Mouse (Mus musculus): ENCODE measurements around the gene Asphd1. TPM values are rescaled to one million over a fixed set of nuclear protein-coding genes. Genes with fewer than 3 reads are reported as not detected.
A peak's percentile ranks its signal among the peaks of the same experiment; 100 is the strongest.

The Asphd1 gene
- polyA plus RNA-seq, 1 experiment from 2014 or later: 2.7 TPM

- peak overlapping the region; percentile 97 for H3K4me3 ChIP-seq
- ATAC-seq (ENCODE audit: low FRiP score, low read depth): peak; percentile 57
These were observed 26.1 kb upstream of the Asphd1 start for GRCm38 (mm10) chr7:126975493-126975892.

GRCm38 (mm10) chr7:126967361-126967760 is 18.0 kb upstream of the Asphd1 start:
- Histone ChIP-seq H3K4me1 (no peaks in the 10 kb centered on the region), H3K9me3 (no peaks in the 10 kb centered on the region), H3K27ac (replicated peaks) (no peak overlapping the region), H3K9ac (replicated peaks) (no peak overlapping the region), H3K4me2 (replicated peaks) (no peak overlapping the region), H3K27me3 (peaks cover 20% of the 10 kb centered on the region), H3K36me3 (peaks cover 21% of the 10 kb centered on the region; the same call in 1 of the 2 replicates), H3K4me3 (no peak overlapping the region)
- ATAC-seq (ENCODE audit: low FRiP score, low read depth): no peak
- WGBS: 70% methylated on average over 6 of the region's 6 CpGs

More at GRCm38 (mm10) chr7:126975493-126975892, 26.1 kb upstream of the Asphd1 start:
- no peaks in the 10 kb centered on the region for H3K9me3 ChIP-seq
- H3K27ac ChIP-seq (replicated peaks): 0 out of 2 replicates have a peak overlapping the region, but pooled peaks have one; percentile 96
- WGBS: 18% methylated on average over 8 of the region's 8 CpGs
- no peak overlapping the region for H3K9ac ChIP-seq (replicated peaks)
- peak overlapping the region; percentile 88 for H3K4me2 ChIP-seq (replicated peaks)
- peaks cover 36% of the 10 kb centered on the region for H3K36me3 ChIP-seq
- peaks cover 7% of the 10 kb centered on the region for H3K4me1 ChIP-seq
- H3K27me3 ChIP-seq: no peaks in the 10 kb centered on the region; the same call in 1 of the 2 replicates

DNA sequence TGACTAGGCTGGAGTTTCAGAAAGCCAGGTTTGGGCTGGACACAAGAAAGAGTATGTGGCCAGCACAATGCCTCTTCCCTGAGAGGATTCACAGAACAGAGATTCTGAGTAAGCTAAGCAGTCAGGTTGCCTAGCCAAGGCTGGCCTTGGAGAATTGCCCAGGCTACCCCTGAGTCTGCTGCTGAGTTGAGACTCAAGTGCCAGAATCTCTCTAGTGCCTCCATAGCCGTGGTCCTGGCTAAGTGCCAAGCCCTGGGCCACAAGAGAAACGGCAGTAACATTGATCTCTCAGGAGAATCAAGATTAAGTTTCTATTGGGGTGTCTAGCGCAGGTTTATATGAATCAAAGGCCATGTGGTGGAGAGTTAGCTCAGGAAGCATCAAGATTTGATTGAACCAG is 16.2 kb upstream of the Asphd1 start:
- no peaks in the 10 kb centered on the region for H3K4me1 ChIP-seq
- H3K4me2 ChIP-seq (replicated peaks): no peak overlapping the region
- no peak overlapping the region for H3K4me3 ChIP-seq
- H3K9me3 ChIP-seq: no peaks in the 10 kb centered on the region
- no peak for ATAC-seq (ENCODE audit: low FRiP score, low read depth)
- H3K36me3 ChIP-seq: peaks cover 25% of the 10 kb centered on the region
- 73% methylated on average over 3 of the region's 3 CpGs for WGBS
- H3K27me3 ChIP-seq: peaks cover 34% of the 10 kb centered on the region
- H3K9ac ChIP-seq (replicated peaks): no peak overlapping the region
- no peak overlapping the region for H3K27ac ChIP-seq (replicated peaks)

GRCm38 (mm10) chr7:126963548-126964286 is 14.3 kb upstream of the Asphd1 start:
- Histone ChIP-seq H3K4me1 (no peaks in the 10 kb centered on the region), H3K9ac (replicated peaks) (no peak overlapping the region), H3K27me3 (peaks cover 34% of the 10 kb centered on the region), H3K4me2 (replicated peaks) (peak overlapping the region; percentile 0; the same call in 1 of the 2 replicates), H3K4me3 (no peak overlapping the region), H3K9me3 (no peaks in the 10 kb centered on the region), H3K27ac (replicated peaks) (no peak overlapping the region), H3K36me3 (peaks cover 30% of the 10 kb centered on the region)
- WGBS: 30% methylated on average over 19 of the region's 19 CpGs
- ATAC-seq (ENCODE audit: low FRiP score, low read depth): no peak

GRCm38 (mm10) chr7:126961965-126962364 is 12.6 kb upstream of the Asphd1 start:
- Histone ChIP-seq H3K36me3 (peaks cover 24% of the 10 kb centered on the region), H3K9me3 (no peaks in the 10 kb centered on the region), H3K4me3 (no peak overlapping the region), H3K27me3 (peaks cover 34% of the 10 kb centered on the region), H3K9ac (replicated peaks) (no peak overlapping the region), H3K4me2 (replicated peaks) (no peak overlapping the region), H3K27ac (replicated peaks) (no peak overlapping the region), H3K4me1 (no peaks in the 10 kb centered on the region)
- WGBS: 89% methylated on average over 4 of the region's 4 CpGs
- no peak for ATAC-seq (ENCODE audit: low FRiP score, low read depth)

DNA sequence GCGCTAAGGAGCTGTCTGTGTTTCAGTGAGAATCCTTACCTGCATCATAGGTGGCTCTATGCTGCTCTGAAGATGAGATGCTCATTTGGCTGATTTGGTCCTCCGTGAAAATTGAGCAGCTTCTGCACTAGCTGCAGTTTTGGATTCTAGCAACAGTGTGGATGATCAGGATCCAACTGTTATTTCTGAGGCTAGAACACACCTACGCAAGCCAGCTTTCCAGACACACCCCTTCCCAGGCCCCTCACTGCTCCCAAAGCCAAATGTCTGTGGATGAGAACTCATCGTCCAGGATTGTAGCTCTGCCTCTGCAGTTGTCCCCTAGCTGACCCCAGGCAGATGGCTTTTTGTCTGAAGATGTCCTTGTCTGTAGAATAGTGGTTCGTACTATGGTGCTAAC is 11.7 kb upstream of the Asphd1 start:
- Histone ChIP-seq H3K27me3 (peaks cover 34% of the 10 kb centered on the region), H3K9me3 (no peaks in the 10 kb centered on the region), H3K36me3 (peaks cover 24% of the 10 kb centered on the region), H3K4me3 (no peak overlapping the region), H3K4me1 (no peaks in the 10 kb centered on the region), H3K9ac (replicated peaks) (no peak overlapping the region), H3K27ac (replicated peaks) (no peak overlapping the region), H3K4me2 (replicated peaks) (no peak overlapping the region)
- WGBS: 88% methylated on average over 5 of the region's 5 CpGs
- ATAC-seq (ENCODE audit: low FRiP score, low read depth): no peak

DNA sequence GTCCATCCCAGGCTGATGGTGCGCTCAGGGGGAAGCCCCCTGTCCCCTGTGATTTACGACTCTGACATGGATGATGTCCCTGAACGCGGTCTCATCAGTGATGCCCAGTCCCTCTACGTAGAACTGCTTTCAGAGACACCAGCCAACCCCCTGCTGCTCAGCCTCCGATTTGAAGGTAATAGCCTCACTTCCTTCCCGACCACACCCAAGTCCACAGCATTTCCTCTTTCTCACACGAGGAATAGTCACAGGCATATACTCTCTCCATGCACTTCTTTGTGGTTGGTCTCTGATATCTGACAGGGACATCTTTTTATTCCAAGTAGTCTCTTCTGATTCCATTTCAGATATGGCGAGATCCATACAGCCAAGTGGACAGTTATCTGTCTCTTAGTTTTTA is 10.4 kb upstream of the Asphd1 start:
- H3K27me3 ChIP-seq: peaks cover 34% of the 10 kb centered on the region
- no peak for ATAC-seq (ENCODE audit: low FRiP score, low read depth)
- no peak overlapping the region for H3K9ac ChIP-seq (replicated peaks)
- 78% methylated on average over 8 of the region's 9 CpGs for WGBS
- no peak overlapping the region for H3K27ac ChIP-seq (replicated peaks)
- H3K9me3 ChIP-seq: no peaks in the 10 kb centered on the region
- peaks cover 24% of the 10 kb centered on the region for H3K36me3 ChIP-seq
- no peak overlapping the region for H3K4me2 ChIP-seq (replicated peaks)
- no peak overlapping the region for H3K4me3 ChIP-seq
- no peaks in the 10 kb centered on the region for H3K4me1 ChIP-seq

GRCm38 (mm10) chr7:126955125-126955524 is 5.7 kb upstream of the Asphd1 start:
- Histone ChIP-seq H3K4me1 (peaks cover 21% of the 10 kb centered on the region), H3K9me3 (no peaks in the 10 kb centered on the region), H3K27me3 (peaks cover 32% of the 10 kb centered on the region), H3K9ac (replicated peaks) (no peak overlapping the region), H3K36me3 (peaks cover 9% of the 10 kb centered on the region; the same call in 1 of the 2 replicates), H3K27ac (replicated peaks) (no peak overlapping the region), H3K4me3 (no peak overlapping the region), H3K4me2 (replicated peaks) (no peak overlapping the region)
- no peak for ATAC-seq (ENCODE audit: low FRiP score, low read depth)
- WGBS: 62% methylated on average over 3 of the region's 3 CpGs

DNA sequence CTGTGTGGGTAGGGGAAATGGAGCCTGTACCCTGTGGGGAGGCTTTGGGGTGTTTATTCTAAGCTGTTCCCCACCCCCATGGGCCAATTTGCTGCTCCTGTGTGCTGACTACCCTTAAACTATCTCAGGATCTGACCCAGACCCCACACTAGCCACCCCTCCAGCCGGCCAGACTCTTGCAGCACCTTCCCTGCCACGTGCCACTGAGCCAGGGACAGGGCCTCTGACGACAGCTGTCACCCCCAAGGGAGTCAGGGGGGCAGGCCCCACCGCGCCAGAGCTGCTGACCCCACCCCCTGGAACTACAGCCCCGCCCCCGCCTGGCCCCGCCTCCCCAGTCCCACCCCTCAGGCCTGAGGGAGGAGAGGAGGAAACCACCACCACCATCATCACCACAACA is 3.3 kb upstream of the Asphd1 start:
- Histone ChIP-seq H3K4me3 (peak overlapping the region; percentile 51), H3K27me3 (peaks cover 45% of the 10 kb centered on the region), H3K36me3 (no peaks in the 10 kb centered on the region), H3K9ac (replicated peaks) (peak overlapping the region; percentile 68; the same call in 1 of the 2 replicates), H3K27ac (replicated peaks) (no peak overlapping the region), H3K4me2 (replicated peaks) (peak overlapping the region; percentile 98), H3K9me3 (no peaks in the 10 kb centered on the region), H3K4me1 (peaks cover 34% of the 10 kb centered on the region)
- ATAC-seq (ENCODE audit: low FRiP score, low read depth): no peak
- WGBS: 2% methylated on average over 5 of the region's 8 CpGs

GRCm38 (mm10) chr7:126951741-126952140 is 2.4 kb upstream of the Asphd1 start:
- Histone ChIP-seq H3K27me3 (peaks cover 45% of the 10 kb centered on the region), H3K4me1 (peaks cover 34% of the 10 kb centered on the region), H3K4me2 (replicated peaks) (peak overlapping the region; percentile 98), H3K9me3 (no peaks in the 10 kb centered on the region), H3K4me3 (peak overlapping the region; percentile 51), H3K36me3 (0 out of 2 replicates have a peak, but pooled peaks cover 5% of the 10 kb centered on the region), H3K27ac (replicated peaks) (peak overlapping the region; percentile 30; the same call in 1 of the 2 replicates), H3K9ac (replicated peaks) (peak overlapping the region; percentile 68)
- no peak for ATAC-seq (ENCODE audit: low FRiP score, low read depth)
- WGBS: 18% methylated on average over 4 of the region's 4 CpGs

- 0 out of 2 replicates have a peak, but pooled peaks cover 5% of the 10 kb centered on the region for H3K36me3 ChIP-seq
- H3K27ac ChIP-seq (replicated peaks): peak overlapping the region; percentile 87
- H3K4me1 ChIP-seq: peaks cover 34% of the 10 kb centered on the region
- peak overlapping the region; percentile 98 for H3K4me2 ChIP-seq (replicated peaks)
- 4% methylated on average over 26 of the region's 26 CpGs for WGBS
- peak overlapping the region; percentile 51 for H3K4me3 ChIP-seq
- H3K9ac ChIP-seq (replicated peaks): peak overlapping the region; percentile 68
- peaks cover 45% of the 10 kb centered on the region for H3K27me3 ChIP-seq
- no peaks in the 10 kb centered on the region for H3K9me3 ChIP-seq
- peak; percentile 17; the same call in 1 of the 2 replicates for ATAC-seq (ENCODE audit: low FRiP score, low read depth)
These were observed 1.5 kb upstream of the Asphd1 start for GRCm38 (mm10) chr7:126950647-126951615.
